Comparison of ENCODE assay signal across 20 mouse cellular contexts in genomic region chr13:59908786-59909185, GRCm38 (mm10).
"Had no signal": no experiment of that assay in that cellular context is flagged by ENCODE, and none has a peak within 500 bp of the region (broad histone marks: within the 10 kb centered on the region; RNA-seq: fewer than 3 reads in every experiment).

No protein-coding gene starts in this region.

- H3K4me3 ChIP-seq: liver, embryonic 13.5 days; liver, embryonic 15.5 days; lung, embryonic 15.5 days; megakaryocyte, embryonic 14.5 days; midbrain, embryonic 12.5 days; midbrain, embryonic 15.5 days; myocyte; neural tube, embryonic 13.5 days; neural tube, embryonic 15.5 days had no signal

- H3K9me3 ChIP-seq: liver, embryonic 13.5 days; liver, embryonic 15.5 days; lung, embryonic 15.5 days; midbrain, embryonic 15.5 days; neural tube, embryonic 13.5 days; neural tube, embryonic 15.5 days had no signal

- DNase-seq: liver; liver, embryonic 13.5 days; liver, postnatal 0 days; right cerebral cortex, adult 18-20 months; right cerebral cortex, postnatal 25 days; right cerebral cortex, postnatal 4 days; spleen, adult 18-20 months; thymus, adult 18-20 months; thymus, postnatal 14 days; thymus, postnatal 36 days had no signal

- H3K36me3 ChIP-seq: liver, embryonic 13.5 days; liver, embryonic 15.5 days; lung, embryonic 15.5 days; midbrain, embryonic 12.5 days; midbrain, embryonic 15.5 days; neural tube, embryonic 13.5 days; neural tube, embryonic 15.5 days had no signal

- ATAC-seq: liver, postnatal 0 days; midbrain, embryonic 15.5 days had no signal

- H3K4me2 ChIP-seq: liver, embryonic 11.5 days; liver, embryonic 13.5 days; liver, embryonic 15.5 days; lung, embryonic 15.5 days; midbrain, embryonic 12.5 days; midbrain, embryonic 15.5 days; neural tube, embryonic 13.5 days; neural tube, embryonic 15.5 days had no signal

- H3K4me1 ChIP-seq: liver, embryonic 13.5 days; liver, embryonic 15.5 days; lung, embryonic 15.5 days; megakaryocyte, embryonic 14.5 days had no signal

- H3K9ac ChIP-seq: liver, embryonic 13.5 days; liver, embryonic 15.5 days; liver, postnatal 0 days; lung, embryonic 15.5 days; midbrain, embryonic 12.5 days; midbrain, embryonic 15.5 days; neural tube, embryonic 13.5 days; neural tube, embryonic 15.5 days had no signal

- H3K27me3 ChIP-seq: liver, embryonic 13.5 days; liver, embryonic 15.5 days; lung, embryonic 15.5 days; megakaryocyte, embryonic 14.5 days; midbrain, embryonic 15.5 days; neural tube, embryonic 13.5 days; neural tube, embryonic 15.5 days had no signal

- H3K27ac ChIP-seq: liver, embryonic 13.5 days; liver, embryonic 15.5 days; lung, embryonic 15.5 days; macrophage; midbrain, embryonic 12.5 days; midbrain, embryonic 15.5 days; neural tube, embryonic 13.5 days; neural tube, embryonic 15.5 days had no signal
